Mouse (Mus musculus): ENCODE data around the gene Serpinf1. TPM values are rescaled to one million over a fixed set of nuclear protein-coding genes. Genes with fewer than 3 reads are reported as not detected.
A peak's percentile ranks its signal among the peaks of the same experiment; 100 is the strongest.
"Not testable (repeated sequence)": the region's sequence is repeated elsewhere in the genome, so short reads cannot be mapped to it uniquely, and the experiment has no call there.

The Serpinf1 gene
- total RNA-seq, 2 experiments from 2014 or later: 134 to 239 TPM

GRCm38 (mm10) chr11:75423091-75423490, 590 bp upstream of the Serpinf1 start:
- no peak for DNase-seq

GRCm38 (mm10) chr11:75421375-75422012, 1.0 kb downstream of the Serpinf1 start:
- DNase-seq: no peak

GRCm38 (mm10) chr11:75420810-75421374, 1.6 kb downstream of the Serpinf1 start:
- DNase-seq: no peak

- no peak for DNase-seq
Observed at GRCm38 (mm10) chr11:75420037-75420436, 2.5 kb downstream of the Serpinf1 start.

- DNase-seq: no peak
Observed at GRCm38 (mm10) chr11:75415994-75416393, 6.5 kb downstream of the Serpinf1 start.

- DNase-seq: no peak
Observed at GRCm38 (mm10) chr11:75415096-75415495, 7.4 kb downstream of the Serpinf1 start.

GRCm38 (mm10) chr11:75410591-75410990, 11.9 kb downstream of the Serpinf1 start:
- DNase-seq: no peak

GRCm38 (mm10) chr11:75409679-75410575, 12.6 kb downstream of the Serpinf1 start:
- DNase-seq: no peak

- DNase-seq: peak; percentile 49
Observed at GRCm38 (mm10) chr11:75406865-75407264, 15.6 kb downstream of the Serpinf1 start.

GRCm38 (mm10) chr11:75406104-75406503, 16.4 kb downstream of the Serpinf1 start:
- no peak for DNase-seq

GRCm38 (mm10) chr11:75404801-75405200, 17.7 kb downstream of the Serpinf1 start:
- DNase-seq: no peak

- no peak for DNase-seq
Observed at GRCm38 (mm10) chr11:75403301-75404052, 19.0 kb downstream of the Serpinf1 start.

- DNase-seq: no peak
Observed at GRCm38 (mm10) chr11:75402271-75402690, 20.2 kb downstream of the Serpinf1 start.

GRCm38 (mm10) chr11:75400099-75400498, 22.4 kb downstream of the Serpinf1 start:
- no peak for DNase-seq

GRCm38 (mm10) chr11:75399411-75399841, 23.1 kb downstream of the Serpinf1 start:
- no peak for DNase-seq

GRCm38 (mm10) chr11:75397452-75397851, 25.0 kb downstream of the Serpinf1 start:
- DNase-seq: no peak

- no peak for DNase-seq
Observed at GRCm38 (mm10) chr11:75395611-75396010, 26.9 kb downstream of the Serpinf1 start.

- not testable (repeated sequence) for DNase-seq
Observed at GRCm38 (mm10) chr11:75383529-75383928, 39.0 kb downstream of the Serpinf1 start.

- DNase-seq: not testable (repeated sequence)
Observed at GRCm38 (mm10) chr11:75378786-75379185, 43.7 kb downstream of the Serpinf1 start.

- DNase-seq: no peak
Observed at GRCm38 (mm10) chr11:75377125-75377524, 45.4 kb downstream of the Serpinf1 start.
